Mouse (Mus musculus) hindbrain, embryonic 14.5 days (tissue): ENCODE measurements around the gene Capns2. TPM values are rescaled to one million over a fixed set of nuclear protein-coding genes. Genes with fewer than 3 reads are reported as not detected.
"Not testable (repeated sequence)": the region's sequence is repeated elsewhere in the genome, so short reads cannot be mapped to it uniquely, and the experiment has no call there.

ENCODE experiments used
- ATAC-seq: fragments of 200-750 bp; cut with Nextera tagmentation; 2 replicates; pipeline ENCODE4 v1.8.0; 2017; ENCODE audit warnings: moderate number of reproducible peaks, mild to moderate bottlenecking, moderate TSS enrichment, moderate library complexity; ENCODE audit not compliant: low FRiP score
- DNase-seq: peaks from one replicate; pipeline ENCODE4 v3.0.0-alpha.2; 2015; ENCODE audit warnings: low spot score
- H3K27ac ChIP-seq: fragments of 300-500 bp; sonication (generic); 2 replicates; pipeline ENCODE4 v1.5.1; 2014; ENCODE audit warnings: mild to moderate bottlenecking, moderate library complexity
- H3K27me3 ChIP-seq: fragments of 300-500 bp; sonication (generic); 2 replicates; pipeline ENCODE4 v1.6.1; 2014; ENCODE audit warnings: mild to moderate bottlenecking, low read length, mixed read lengths; ENCODE audit not compliant: control insufficient read depth, insufficient read depth
- H3K36me3 ChIP-seq: fragments of 300-500 bp; sonication (generic); replicated peaks from 2 replicates; pipeline ENCODE4 v1.6.1; 2014; ENCODE audit not compliant: control insufficient read depth, insufficient read depth
- H3K4me1 ChIP-seq: fragments of 300-500 bp; sonication (generic); replicated peaks from 2 replicates; pipeline ENCODE4 v1.6.1; 2014; ENCODE audit warnings: antibody characterized with exemption, low read length, mixed read lengths; ENCODE audit not compliant: control insufficient read depth, insufficient read depth
- H3K4me2 ChIP-seq: fragments of 300-500 bp; sonication (generic); replicated peaks from 2 replicates; pipeline ENCODE4 v1.6.1; 2014; ENCODE audit warnings: mild to moderate bottlenecking, moderate library complexity
- H3K4me3 ChIP-seq: fragments of 300-500 bp; sonication (generic); replicated peaks from 2 replicates; pipeline ENCODE4 v1.5.1; 2014; ENCODE audit warnings: mild to moderate bottlenecking, low read length
- H3K9ac ChIP-seq: fragments of 300-500 bp; sonication (generic); 2 replicates; pipeline ENCODE4 v1.6.1; 2014
- H3K9me3 ChIP-seq: fragments of 300-500 bp; sonication (generic); 2 replicates; pipeline ENCODE4 v1.6.1; 2016; ENCODE audit warnings: low read length; ENCODE audit not compliant: control insufficient read depth
- WGBS: fragments of 180-500 bp; shearing (Covaris S2); extraction: QIAGEN DNeasy Blood & Tissue Kit; methylation state at CpG from one replicate; pipeline ENCODE4 v1.1.7; 2014; 5-methylcytosine and 5-hydroxymethylcytosine counted together
- polyA plus RNA-seq: library from polyadenylated mRNA; unstranded; fragments of >200 nt; fragmentation: Nextera tagmentation; extraction: Ambion mirVana; gene quantifications from 2 replicates; pipeline ENCODE4 v1.2.1, GENCODE M21; 2014

Gene Capns2
- polyA plus RNA-seq, 1 experiment from 2014 or later, result 0.86 TPM

- Histone ChIP-seq H3K27ac (peak overlapping the region; percentile 38; the same call in 1 of the 2 replicates), H3K9ac (no peak overlapping the region), H3K4me2 (no peak overlapping the region), H3K4me3 (no peak overlapping the region), H3K27me3 (no peaks in the 10 kb centered on the region), H3K9me3 (no peaks in the 10 kb centered on the region), H3K4me1 (peaks cover 24% of the 10 kb centered on the region), H3K36me3 (no peaks in the 10 kb centered on the region)
- WGBS, result 58% methylated on average over 10 of the region's 10 CpGs
- no peak for ATAC-seq
- DNase-seq, result no peak
These were observed 29.0 kb upstream of the Capns2 start for GRCm38 (mm10) chr8:92872063-92872759.

- 60% methylated on average over 10 of the region's 10 CpGs for WGBS
- Histone ChIP-seq H3K27me3 (no peaks in the 10 kb centered on the region), H3K4me1 (peaks cover 11% of the 10 kb centered on the region; the same call in 1 of the 2 replicates), H3K9ac (no peak overlapping the region), H3K9me3 (no peaks in the 10 kb centered on the region; the same call in 1 of the 2 replicates), H3K36me3 (no peaks in the 10 kb centered on the region), H3K4me2 (no peak overlapping the region), H3K4me3 (no peak overlapping the region), H3K27ac (no peak overlapping the region)
- DNase-seq (no peak), ATAC-seq (no peak)
These were observed 25.4 kb upstream of the Capns2 start for GRCm38 (mm10) chr8:92875795-92876194.

GRCm38 (mm10) chr8:92881247-92881646 lies 20.0 kb upstream of the Capns2 start:
- DNase-seq (no peak), ATAC-seq (no peak)
- Histone ChIP-seq H3K9ac (no peak overlapping the region), H3K4me1 (no peaks in the 10 kb centered on the region), H3K27me3 (no peaks in the 10 kb centered on the region), H3K27ac (no peak overlapping the region), H3K9me3 (no peaks in the 10 kb centered on the region; the same call in 1 of the 2 replicates), H3K4me3 (no peak overlapping the region), H3K36me3 (no peaks in the 10 kb centered on the region), H3K4me2 (no peak overlapping the region)
- 81% methylated on average over 4 of the region's 4 CpGs for WGBS

GRCm38 (mm10) chr8:92883771-92884170 lies 17.4 kb upstream of the Capns2 start:
- Histone ChIP-seq H3K9ac (no peak overlapping the region), H3K27me3 (no peaks in the 10 kb centered on the region), H3K36me3 (no peaks in the 10 kb centered on the region), H3K4me2 (no peak overlapping the region), H3K4me1 (no peaks in the 10 kb centered on the region), H3K27ac (no peak overlapping the region), H3K4me3 (no peak overlapping the region), H3K9me3 (no peaks in the 10 kb centered on the region; the same call in 1 of the 2 replicates)
- no peak for ATAC-seq
- no peak for DNase-seq
- WGBS, result 81% methylated on average over 2 of the region's 2 CpGs

- not testable (repeated sequence) for ATAC-seq
These were observed 9.0 kb upstream of the Capns2 start for GRCm38 (mm10) chr8:92892216-92892615.

GRCm38 (mm10) chr8:92893870-92894269 lies 7.3 kb upstream of the Capns2 start:
- Histone ChIP-seq H3K27ac (no peak overlapping the region), H3K36me3 (no peaks in the 10 kb centered on the region; the same call in none of the 2 replicates), H3K4me1 (no peaks in the 10 kb centered on the region), H3K9me3 (no peaks in the 10 kb centered on the region), H3K9ac (no peak overlapping the region), H3K4me2 (no peak overlapping the region), H3K4me3 (no peak overlapping the region), H3K27me3 (no peaks in the 10 kb centered on the region)
- ATAC-seq (no peak), DNase-seq (no peak)
- 81% methylated on average over 2 of the region's 2 CpGs for WGBS

More at GRCm38 (mm10) chr8:92892216-92892615, 9.0 kb upstream of the Capns2 start:
- H3K27ac ChIP-seq, H3K4me3 ChIP-seq, DNase-seq, H3K36me3 ChIP-seq, H3K27me3 ChIP-seq, H3K4me2 ChIP-seq, H3K9ac ChIP-seq, H3K4me1 ChIP-seq, H3K9me3 ChIP-seq: not testable (repeated sequence)
- 89% methylated on average over 3 of the region's 3 CpGs for WGBS

- 80% methylated on average over 7 of the region's 7 CpGs for WGBS
- Histone ChIP-seq H3K4me1 (no peaks in the 10 kb centered on the region), H3K4me3 (no peak overlapping the region), H3K27ac (no peak overlapping the region), H3K36me3 (no peaks in the 10 kb centered on the region; the same call in 1 of the 2 replicates), H3K9ac (no peak overlapping the region), H3K9me3 (no peaks in the 10 kb centered on the region), H3K4me2 (no peak overlapping the region), H3K27me3 (no peaks in the 10 kb centered on the region)
- ATAC-seq (no peak), DNase-seq (no peak)
These were observed 6.2 kb upstream of the Capns2 start for GRCm38 (mm10) chr8:92895053-92895452.

- no peak for ATAC-seq
- 82% methylated on average over 1 of the region's 1 CpGs for WGBS
These were observed 5.2 kb upstream of the Capns2 start for GRCm38 (mm10) chr8:92896056-92896455.

GRCm38 (mm10) chr8:92896611-92897010 lies 4.6 kb upstream of the Capns2 start:
- Histone ChIP-seq H3K27ac (no peak overlapping the region), H3K4me3 (no peak overlapping the region), H3K9ac (no peak overlapping the region), H3K4me2 (no peak overlapping the region), H3K4me1 (no peaks in the 10 kb centered on the region), H3K27me3 (no peaks in the 10 kb centered on the region), H3K9me3 (no peaks in the 10 kb centered on the region), H3K36me3 (no peaks in the 10 kb centered on the region)
- no peak for ATAC-seq
- no peak for DNase-seq
- WGBS, result 84% methylated on average over 5 of the region's 5 CpGs

More at GRCm38 (mm10) chr8:92896056-92896455, 5.2 kb upstream of the Capns2 start:
- no peak for DNase-seq
- Histone ChIP-seq H3K4me1 (no peaks in the 10 kb centered on the region), H3K4me3 (no peak overlapping the region), H3K9me3 (no peaks in the 10 kb centered on the region), H3K36me3 (no peaks in the 10 kb centered on the region; the same call in 1 of the 2 replicates), H3K27ac (no peak overlapping the region), H3K9ac (no peak overlapping the region), H3K4me2 (no peak overlapping the region), H3K27me3 (no peaks in the 10 kb centered on the region)
